Mouse (Mus musculus): Measurements from ENCODE around the gene Myom1.

GRCm38 (mm10) chr17:71091024-71091423, 88.6 kb downstream of the Myom1 start:
- TF ChIP-seq POLR2A (IDR thresholded peaks at IDR 0.05; ENCODE audit: low read depth, low read length) (no peak), CTCF (IDR thresholded peaks at IDR 0.05; ENCODE audit: extremely low read depth, insufficient read depth, insufficient read length, insufficient replicate concordance) (no peak)

Measured in spleen, adult 2 months (tissue).